Mouse (Mus musculus): Measurements from ENCODE around the gene Erc2. TPM values are rescaled to one million over a fixed set of nuclear protein-coding genes. Genes with fewer than 3 reads are reported as not detected.

Gene Erc2
- polyA plus RNA-seq, 2 experiments, result 4.9 to 6.5 TPM

GRCm38 (mm10) chr14:27674096-27674495 lies 51.9 kb downstream of the Erc2 start:
- Histone ChIP-seq H3K36me3 (ENCODE audit: control insufficient read depth, insufficient read depth, low read length) (no peaks in the 10 kb centered on the region), H3K4me2 (replicated peaks; ENCODE audit: low read depth, low read length, severe bottlenecking) (no peak overlapping the region), H3K27me3 (ENCODE audit: control insufficient read depth, insufficient read depth, low read length) (no peaks in the 10 kb centered on the region), H3K9me3 (ENCODE audit: control insufficient read depth, low read length) (no peaks in the 10 kb centered on the region), H3K4me3 (replicated peaks; ENCODE audit: low read length) (no peak overlapping the region), H3K9ac (ENCODE audit: low read depth, low read length, severe bottlenecking) (no peak overlapping the region), H3K4me1 (ENCODE audit: control insufficient read depth, insufficient read depth, low read length) (no peaks in the 10 kb centered on the region), H3K27ac (replicated peaks; ENCODE audit: low read depth, low read length) (no peak overlapping the region)
- ATAC-seq (ENCODE audit: low FRiP score, low read depth), result no peak
- WGBS, result 81% methylated on average over 4 of the region's 4 CpGs
- DNase-seq (ENCODE audit: low spot score), result no peak
- TF ChIP-seq POLR2A (IDR thresholded peaks at IDR 0.05; ENCODE audit: borderline replicate concordance, extremely low read depth, insufficient read depth, insufficient read length), result no peak

GRCm38 (mm10) chr14:27674561-27674960 lies 52.3 kb downstream of the Erc2 start:
- DNase-seq (ENCODE audit: low spot score), result no peak
- Histone ChIP-seq H3K9ac (ENCODE audit: low read depth, low read length, severe bottlenecking) (no peak overlapping the region), H3K4me2 (replicated peaks; ENCODE audit: low read depth, low read length, severe bottlenecking) (no peak overlapping the region), H3K4me3 (replicated peaks; ENCODE audit: low read length) (no peak overlapping the region), H3K27me3 (ENCODE audit: control insufficient read depth, insufficient read depth, low read length) (no peaks in the 10 kb centered on the region), H3K36me3 (ENCODE audit: control insufficient read depth, insufficient read depth, low read length) (no peaks in the 10 kb centered on the region), H3K9me3 (ENCODE audit: control insufficient read depth, low read length) (no peaks in the 10 kb centered on the region), H3K4me1 (ENCODE audit: control insufficient read depth, insufficient read depth, low read length) (no peaks in the 10 kb centered on the region), H3K27ac (replicated peaks; ENCODE audit: low read depth, low read length) (no peak overlapping the region)
- no peak for ATAC-seq (ENCODE audit: low FRiP score, low read depth)
- 90% methylated on average over 10 of the region's 10 CpGs for WGBS
- TF ChIP-seq POLR2A (IDR thresholded peaks at IDR 0.05; ENCODE audit: borderline replicate concordance, extremely low read depth, insufficient read depth, insufficient read length), result no peak

- H3K4me1 ChIP-seq (ENCODE audit: control insufficient read depth, insufficient read depth, low read length), result no peaks in the 10 kb centered on the region
- no peak for ATAC-seq (ENCODE audit: low FRiP score, low read depth)
- no peak for TF ChIP-seq POLR2A (IDR thresholded peaks at IDR 0.05; ENCODE audit: borderline replicate concordance, extremely low read depth, insufficient read depth, insufficient read length)
Observed at GRCm38 (mm10) chr14:27675071-27675470, 52.8 kb downstream of the Erc2 start.

GRCm38 (mm10) chr14:27682368-27683052 lies 60.3 kb downstream of the Erc2 start:
- H3K4me1 ChIP-seq (ENCODE audit: control insufficient read depth, insufficient read depth, low read length), result no peaks in the 10 kb centered on the region
- DNase-seq (ENCODE audit: low spot score) (no peak), ATAC-seq (ENCODE audit: low FRiP score, low read depth) (no peak)
- H3K4me3 ChIP-seq (replicated peaks; ENCODE audit: low read length), result no peak overlapping the region
- 61% methylated on average over 3 of the region's 3 CpGs for WGBS
- no peak for TF ChIP-seq POLR2A (IDR thresholded peaks at IDR 0.05; ENCODE audit: borderline replicate concordance, extremely low read depth, insufficient read depth, insufficient read length)
- H3K9me3 ChIP-seq (ENCODE audit: control insufficient read depth, low read length), result no peaks in the 10 kb centered on the region
- no peak overlapping the region for H3K27ac ChIP-seq (replicated peaks; ENCODE audit: low read depth, low read length)
- H3K9ac ChIP-seq (ENCODE audit: low read depth, low read length, severe bottlenecking), result no peak overlapping the region
- no peaks in the 10 kb centered on the region for H3K36me3 ChIP-seq (ENCODE audit: control insufficient read depth, insufficient read depth, low read length)
- H3K4me2 ChIP-seq (replicated peaks; ENCODE audit: low read depth, low read length, severe bottlenecking), result no peak overlapping the region
- H3K27me3 ChIP-seq (ENCODE audit: control insufficient read depth, insufficient read depth, low read length), result no peaks in the 10 kb centered on the region

More at GRCm38 (mm10) chr14:27675071-27675470, 52.8 kb downstream of the Erc2 start:
- DNase-seq (ENCODE audit: low spot score), result no peak
- H3K4me3 ChIP-seq (replicated peaks; ENCODE audit: low read length), result no peak overlapping the region
- H3K9me3 ChIP-seq (ENCODE audit: control insufficient read depth, low read length), result no peaks in the 10 kb centered on the region
- H3K27me3 ChIP-seq (ENCODE audit: control insufficient read depth, insufficient read depth, low read length), result no peaks in the 10 kb centered on the region
- H3K9ac ChIP-seq (ENCODE audit: low read depth, low read length, severe bottlenecking), result no peak overlapping the region
- 87% methylated on average over 6 of the region's 6 CpGs for WGBS
- no peak overlapping the region for H3K27ac ChIP-seq (replicated peaks; ENCODE audit: low read depth, low read length)
- H3K4me2 ChIP-seq (replicated peaks; ENCODE audit: low read depth, low read length, severe bottlenecking), result no peak overlapping the region
- no peaks in the 10 kb centered on the region for H3K36me3 ChIP-seq (ENCODE audit: control insufficient read depth, insufficient read depth, low read length)

GRCm38 (mm10) chr14:27695781-27696180 lies 73.6 kb downstream of the Erc2 start:
- TF ChIP-seq POLR2A (IDR thresholded peaks at IDR 0.05; ENCODE audit: borderline replicate concordance, extremely low read depth, insufficient read depth, insufficient read length), result no peak
- Histone ChIP-seq H3K27me3 (ENCODE audit: control insufficient read depth, insufficient read depth, low read length) (no peaks in the 10 kb centered on the region), H3K4me3 (replicated peaks; ENCODE audit: low read length) (no peak overlapping the region), H3K36me3 (ENCODE audit: control insufficient read depth, insufficient read depth, low read length) (no peaks in the 10 kb centered on the region), H3K27ac (replicated peaks; ENCODE audit: low read depth, low read length) (no peak overlapping the region), H3K9ac (ENCODE audit: low read depth, low read length, severe bottlenecking) (no peak overlapping the region), H3K4me1 (ENCODE audit: control insufficient read depth, insufficient read depth, low read length) (no peaks in the 10 kb centered on the region), H3K9me3 (ENCODE audit: control insufficient read depth, low read length) (no peaks in the 10 kb centered on the region), H3K4me2 (replicated peaks; ENCODE audit: low read depth, low read length, severe bottlenecking) (no peak overlapping the region)
- WGBS, result 82% methylated on average over 7 of the region's 7 CpGs
- no peak for DNase-seq (ENCODE audit: low spot score)
- ATAC-seq (ENCODE audit: low FRiP score, low read depth), result no peak

Data from limb, embryonic 14.5 days (tissue).